ENCODE assay signal across 12 mouse cellular contexts in the genomic region with DNA sequence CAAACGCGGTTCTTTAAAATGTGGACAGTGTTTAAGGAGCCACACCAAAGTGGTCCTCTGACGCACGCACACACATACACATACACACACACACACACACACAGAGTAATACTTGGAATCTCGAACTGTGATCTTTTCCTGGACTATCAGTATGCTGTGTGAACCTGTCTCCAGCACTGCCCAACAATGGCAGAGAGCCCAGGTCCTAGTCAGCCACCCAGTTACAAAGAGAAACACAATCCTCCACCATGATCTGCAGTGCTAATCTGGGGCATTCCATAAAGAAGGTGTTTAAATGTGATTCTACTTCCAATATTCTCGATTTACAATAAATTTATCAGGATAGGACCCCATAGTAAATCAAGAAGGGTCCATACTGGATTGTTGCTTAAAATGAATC.
"Had no signal": no experiment of that assay in that cellular context is flagged by ENCODE, and none has a peak within 500 bp of the region (broad histone marks: within the 10 kb centered on the region; RNA-seq: fewer than 3 reads in every experiment).

No protein-coding gene starts in this region.

- DNase-seq: left cerebral cortex, postnatal 4 days; liver; liver, embryonic 13.5 days; liver, postnatal 0 days; lung, adult 18-20 months; lung, adult 2 months; lung, embryonic 14.5 days; lung, postnatal 10 days; lung, postnatal 14 days; lung, postnatal 36 days; lung, postnatal 4 days; midbrain, embryonic 14.5 days had no signal
